Mouse (Mus musculus) olfactory bulb, adult 2 months (tissue): Measurements from ENCODE around the gene Naaladl1. TPM values are rescaled to one million over a fixed set of nuclear protein-coding genes. Genes with fewer than 3 reads are reported as not detected.
"Not testable (repeated sequence)": the region's sequence is repeated elsewhere in the genome, so short reads cannot be mapped to it uniquely, and the experiment has no call there.

Experiments
- H3K27ac ChIP-seq: fragments of 200-500 bp; 2 replicates; pipeline ENCODE4 v1.5.1; 2012; ENCODE audit warnings: low read depth, low read length; ENCODE audit not compliant: insufficient read depth
- H3K4me1 ChIP-seq: fragments of 200-500 bp; 2 replicates; pipeline ENCODE4 v1.6.1; 2012; ENCODE audit warnings: low read length; ENCODE audit not compliant: control insufficient read depth, insufficient read depth
- H3K4me3 ChIP-seq: fragments of 200-500 bp; 2 replicates; pipeline ENCODE4 v1.5.1; 2012; ENCODE audit warnings: mild to moderate bottlenecking, low read depth, low read length, moderate library complexity; ENCODE audit not compliant: insufficient read depth
- CTCF ChIP-seq: fragments of 200-500 bp; IDR thresholded peaks from 2 replicates; pipeline ENCODE4 v1.5.1; 2012; ENCODE audit warnings: low read depth, mild to moderate bottlenecking, low read length, moderate library complexity; ENCODE audit not compliant: insufficient read depth
- POLR2A ChIP-seq: fragments of 200-500 bp; IDR thresholded peaks from 2 replicates; pipeline ENCODE4 v1.6.1; 2012; ENCODE audit warnings: mild to moderate bottlenecking, low read depth, low read length, moderate library complexity; ENCODE audit not compliant: insufficient read depth
- WGBS: fragments of 180-500 bp; shearing (Covaris S2); methylation state at CpG from one replicate; pipeline ENCODE4 v1.1.7; 2018; 5-methylcytosine and 5-hydroxymethylcytosine counted together
- polyA plus RNA-seq: library from polyadenylated mRNA; stranded (reverse); fragments of >200 nt; gene quantifications from 2 replicates; pipeline ENCODE4 v1.2.4, GENCODE M21; 2012; ENCODE audit warnings: low replicate concordance; ENCODE audit not compliant: missing spikeins, insufficient read depth, insufficient read length

Gene Naaladl1
- polyA plus RNA-seq, 1 experiment = not detected

- H3K4me1 ChIP-seq = 0 out of 2 replicates have a peak, but pooled peaks cover 2% of the 10 kb centered on the region
- TF ChIP-seq CTCF = no peak
- no peak for TF ChIP-seq POLR2A
- H3K27ac ChIP-seq = no peak overlapping the region
- WGBS = 64% methylated on average over 8 of the region's 8 CpGs
- no peak overlapping the region for H3K4me3 ChIP-seq
Observed at GRCm38 (mm10) chr19:6123330-6123729, 17.7 kb downstream of the Naaladl1 start.

- 67% methylated on average over 2 of the region's 2 CpGs for WGBS
- no peak for TF ChIP-seq CTCF
- Histone ChIP-seq H3K4me1 (no peaks in the 10 kb centered on the region), H3K27ac (no peak overlapping the region), H3K4me3 (no peak overlapping the region)
Observed at GRCm38 (mm10) chr19:6124898-6125297, 19.3 kb downstream of the Naaladl1 start.

- TF ChIP-seq CTCF (no peak), POLR2A (no peak)
- Histone ChIP-seq H3K4me3 (no peak overlapping the region), H3K27ac (no peak overlapping the region), H3K4me1 (no peaks in the 10 kb centered on the region)
- WGBS = 24% methylated on average over 4 of the region's 4 CpGs
Observed at GRCm38 (mm10) chr19:6126289-6126688, 20.7 kb downstream of the Naaladl1 start.

GRCm38 (mm10) chr19:6126789-6127580 is 21.4 kb downstream of the Naaladl1 start:
- Histone ChIP-seq H3K27ac (0 out of 2 replicates have a peak overlapping the region, but pooled peaks have one; percentile 95), H3K4me3 (peak overlapping the region; percentile 82), H3K4me1 (no peaks in the 10 kb centered on the region)
- 69% methylated on average over 10 of the region's 10 CpGs for WGBS
- TF ChIP-seq POLR2A (no peak), CTCF (no peak)

- Histone ChIP-seq H3K4me1 (no peaks in the 10 kb centered on the region), H3K4me3 (peak within 1 kb of the TSS; percentile 82), H3K27ac (peak within 1 kb of the TSS; percentile 95)
- TF ChIP-seq CTCF = no peak
- TF ChIP-seq POLR2A = peak; percentile 49; the same call in 1 of the 2 replicates
- under 1% methylated on average over 32 of the region's 32 CpGs for WGBS
Observed at GRCm38 (mm10) chr19:6127760-6128341, 22.3 kb downstream of the Naaladl1 start, which contains the start of gene Snx15. Gene Snx15 (minus strand): TSS chr19:6128304.

- H3K27ac ChIP-seq, H3K4me1 ChIP-seq, H3K4me3 ChIP-seq: not testable (repeated sequence)
- 79% methylated on average over 7 of the region's 7 CpGs for WGBS
Observed at GRCm38 (mm10) chr19:6130414-6131128, 25.0 kb downstream of the Naaladl1 start.

- whole genome bisulfite sequencing = 80% methylated on average over 7 of the region's 7 CpGs
Observed at GRCm38 (mm10) chr19:6132171-6132827, 26.7 kb downstream of the Naaladl1 start.

GRCm38 (mm10) chr19:6133197-6133596 is 27.6 kb downstream of the Naaladl1 start:
- H3K27ac ChIP-seq = not testable (repeated sequence)
- 39% methylated on average over 1 of the region's 1 CpGs for WGBS

More at GRCm38 (mm10) chr19:6132171-6132827, 26.7 kb downstream of the Naaladl1 start:
- H3K27ac ChIP-seq = no peak overlapping the region
- H3K4me3 ChIP-seq = no peak overlapping the region
- H3K4me1 ChIP-seq = no peaks in the 10 kb centered on the region
- no peak for TF ChIP-seq CTCF
- TF ChIP-seq POLR2A = no peak

GRCm38 (mm10) chr19:6136397-6136796 is 30.8 kb downstream of the Naaladl1 start:
- no peak overlapping the region for H3K4me3 ChIP-seq
- 84% methylated on average over 3 of the region's 3 CpGs for WGBS
- TF ChIP-seq POLR2A (no peak), CTCF (no peak)
- no peak overlapping the region for H3K27ac ChIP-seq
- peaks cover 11% of the 10 kb centered on the region for H3K4me1 ChIP-seq

More at GRCm38 (mm10) chr19:6133197-6133596, 27.6 kb downstream of the Naaladl1 start:
- H3K4me3 ChIP-seq, H3K4me1 ChIP-seq: not testable (repeated sequence)
